Mouse (Mus musculus): Measurements from ENCODE around the gene Gm10134.

Gene Gm10134

GRCm38 (mm10) chr2:28504676-28505075 lies 1.2 kb upstream of the Gm10134 start:
- DNase-seq (ENCODE audit: low spot score in 2 of 2), result peak in 1 of 2 experiments; percentile 55

DNA sequence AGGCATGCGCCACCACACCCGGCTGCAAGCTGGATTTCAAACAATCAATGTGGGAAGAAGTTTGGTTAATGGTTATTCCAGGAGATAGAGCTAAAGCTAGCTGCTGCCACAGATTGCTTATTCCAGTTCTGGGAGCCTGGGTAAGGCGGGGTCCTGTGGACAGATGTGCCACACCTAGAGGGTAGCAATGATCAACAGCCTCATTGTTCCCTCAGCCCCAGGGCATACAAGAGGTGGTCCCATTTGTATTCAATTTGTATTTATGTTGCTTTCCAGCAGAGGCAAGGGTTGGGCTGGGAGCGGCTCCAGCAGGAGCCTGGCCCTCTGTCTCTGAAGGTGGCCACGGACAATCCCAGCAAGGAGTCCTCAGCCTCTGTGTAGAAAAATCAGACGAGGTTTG lies 396 bp downstream of the Gm10134 start:
- DNase-seq (ENCODE audit: low spot score in 2 of 2), result peak in 1 of 2 experiments; percentile 33

DNA sequence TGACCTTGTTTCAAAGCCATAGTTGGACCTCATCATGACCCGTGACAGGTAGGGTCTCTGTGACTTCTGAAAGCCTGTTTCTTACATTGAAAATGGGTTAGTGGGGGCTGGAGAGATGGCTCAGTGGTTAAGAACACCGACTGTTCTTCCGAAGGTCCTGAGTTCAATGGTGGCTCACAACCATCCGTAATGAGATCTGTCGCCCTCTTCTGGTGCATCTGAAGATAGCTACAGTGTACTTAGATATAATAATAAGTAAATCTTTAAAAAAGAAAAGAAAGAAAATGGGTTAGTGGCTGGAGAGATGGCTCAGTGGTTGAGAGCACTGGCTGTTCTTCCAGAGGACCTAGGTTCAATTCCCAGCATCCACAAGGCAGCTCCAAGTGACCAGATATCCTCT lies 5.7 kb downstream of the Gm10134 start:
- peak in 1 of 2 experiments; percentile 52 for DNase-seq (ENCODE audit: low spot score in 2 of 2)

DNA sequence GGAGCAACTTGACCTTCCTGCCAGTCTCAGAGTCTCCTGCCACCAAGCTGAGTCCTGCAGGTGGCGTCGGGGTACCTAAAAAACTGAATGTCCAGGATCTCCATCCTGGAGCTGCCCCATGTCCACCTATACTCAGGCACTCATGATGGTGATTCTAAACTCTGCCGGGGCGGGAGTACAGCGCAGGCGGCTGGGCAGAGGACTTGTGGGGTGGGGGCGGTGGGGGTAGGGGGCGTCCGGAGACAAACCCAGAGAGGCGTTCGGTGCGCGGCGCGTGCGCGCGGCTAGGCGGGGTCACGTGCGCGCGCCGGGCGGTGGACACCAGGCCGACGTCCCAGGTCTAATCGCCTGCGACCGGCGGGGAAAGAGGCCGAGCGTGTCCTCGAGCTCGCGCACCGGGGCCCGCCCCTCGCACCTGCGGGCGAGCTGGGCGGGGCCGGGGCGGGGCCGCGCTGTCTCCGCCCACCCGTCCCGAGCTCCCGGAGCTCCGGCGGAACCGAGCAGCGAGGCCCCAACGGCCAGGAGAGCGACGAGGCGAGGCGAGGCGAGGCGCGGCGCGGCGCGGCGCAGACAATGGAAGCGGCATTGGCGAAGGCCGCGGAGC lies 7.0 kb downstream of the Gm10134 start, which contains the start of gene Ralgds:
TSS of gene Ralgds (plus strand) at position 328 of the 604 bp plus-strand sequence.
- peak in 1 of 2 experiments; percentile 68 for DNase-seq (ENCODE audit: low spot score in 2 of 2)

- DNase-seq (ENCODE audit: low spot score in 2 of 2), result peak in 1 of 2 experiments; percentile 66
Measured at GRCm38 (mm10) chr2:28513431-28514370, 7.8 kb downstream of the Gm10134 start.

GRCm38 (mm10) chr2:28514489-28514888 lies 8.6 kb downstream of the Gm10134 start:
- peak; percentile 79 to 92 for DNase-seq (ENCODE audit: low spot score in 2 of 2)

- DNase-seq (ENCODE audit: low spot score in 2 of 2), result peak; percentile 70 to 92
Measured at GRCm38 (mm10) chr2:28517206-28517909, 11.5 kb downstream of the Gm10134 start.

- no peak for DNase-seq (ENCODE audit: low spot score in 2 of 2)
Measured at GRCm38 (mm10) chr2:28518231-28518630, 12.3 kb downstream of the Gm10134 start.

DNA sequence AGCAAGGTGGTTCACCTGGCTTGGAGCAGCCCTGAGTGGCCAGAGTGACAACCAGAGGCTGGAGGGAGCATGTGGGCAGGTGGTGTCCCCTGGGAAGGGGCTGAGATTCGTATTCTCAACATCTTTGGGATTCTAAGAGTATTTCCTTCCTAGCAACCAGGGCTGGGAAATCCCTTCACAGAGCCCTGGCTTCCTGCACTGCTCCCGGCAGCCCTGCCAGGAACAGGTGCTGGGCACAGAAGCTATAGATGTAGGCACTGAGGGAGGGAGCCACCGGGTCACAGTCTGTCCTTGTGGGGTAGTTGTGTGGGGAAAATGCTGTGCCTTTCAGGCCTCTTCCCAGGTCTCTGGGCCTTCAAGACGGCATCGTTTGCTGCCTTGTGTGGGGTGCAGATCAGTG lies 14.7 kb downstream of the Gm10134 start:
- DNase-seq (ENCODE audit: low spot score in 2 of 2), result no peak

DNA sequence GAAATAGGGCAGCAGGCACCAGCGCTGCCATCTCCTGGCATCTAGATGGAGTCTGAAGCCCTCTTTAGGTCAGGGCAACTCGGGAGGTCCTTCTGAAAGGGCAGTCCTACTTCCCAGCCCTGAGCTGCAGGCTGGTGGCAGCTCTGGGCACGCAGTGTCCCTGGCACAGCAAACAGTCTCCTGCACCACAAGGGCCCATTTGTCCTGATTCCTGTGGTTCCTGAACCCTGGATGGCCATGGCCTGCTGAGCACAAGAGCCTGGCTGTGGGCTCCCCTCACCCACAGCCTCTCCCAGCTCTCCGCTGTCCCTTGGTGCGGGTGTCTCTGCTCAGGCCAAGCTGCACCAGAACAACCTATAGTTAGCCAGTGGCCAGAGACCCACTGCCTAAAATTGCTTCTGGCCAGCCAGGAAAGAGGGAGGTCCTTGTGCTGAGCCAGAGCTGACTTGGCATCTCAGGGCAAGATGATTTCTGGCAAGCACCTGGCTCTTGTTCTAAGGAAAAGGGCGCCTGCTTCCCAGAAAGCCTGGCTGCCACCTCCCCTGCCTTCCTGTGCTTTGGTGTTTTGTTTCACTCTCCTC lies 15.8 kb downstream of the Gm10134 start:
- no peak for DNase-seq (ENCODE audit: low spot score in 2 of 2)

- no peak for DNase-seq (ENCODE audit: low spot score in 2 of 2)
Measured at GRCm38 (mm10) chr2:28522166-28522565, 16.3 kb downstream of the Gm10134 start.

- DNase-seq (ENCODE audit: low spot score in 2 of 2), result peak in 1 of 2 experiments; percentile 56
Measured at GRCm38 (mm10) chr2:28523643-28524117, 17.8 kb downstream of the Gm10134 start.

DNA sequence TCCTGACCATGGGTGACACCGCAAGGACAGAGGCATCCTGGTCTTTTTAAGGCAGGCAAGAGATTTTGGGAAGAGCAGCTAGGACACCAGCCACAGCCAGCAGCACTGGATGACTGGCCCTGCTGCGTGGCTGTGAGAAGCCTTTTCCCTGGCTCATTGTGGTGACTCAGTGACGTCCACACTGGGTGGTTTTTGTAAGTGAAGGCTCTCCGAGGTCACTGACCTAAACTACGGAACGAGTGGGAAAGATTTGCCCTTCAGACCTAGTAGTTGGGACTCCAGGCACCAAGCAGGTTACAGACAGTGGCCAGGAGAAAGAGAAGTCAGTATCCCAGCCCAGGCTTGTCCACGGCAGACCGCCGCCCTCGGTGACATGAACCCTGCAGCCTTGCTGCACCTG lies 18.5 kb downstream of the Gm10134 start:
- DNase-seq (ENCODE audit: low spot score in 2 of 2), result no peak

GRCm38 (mm10) chr2:28525219-28525942 lies 19.5 kb downstream of the Gm10134 start:
- no peak for DNase-seq (ENCODE audit: low spot score in 2 of 2)

- DNase-seq (ENCODE audit: low spot score in 2 of 2), result peak in 1 of 2 experiments; percentile 44
Measured at GRCm38 (mm10) chr2:28525943-28526876, 20.3 kb downstream of the Gm10134 start.

DNA sequence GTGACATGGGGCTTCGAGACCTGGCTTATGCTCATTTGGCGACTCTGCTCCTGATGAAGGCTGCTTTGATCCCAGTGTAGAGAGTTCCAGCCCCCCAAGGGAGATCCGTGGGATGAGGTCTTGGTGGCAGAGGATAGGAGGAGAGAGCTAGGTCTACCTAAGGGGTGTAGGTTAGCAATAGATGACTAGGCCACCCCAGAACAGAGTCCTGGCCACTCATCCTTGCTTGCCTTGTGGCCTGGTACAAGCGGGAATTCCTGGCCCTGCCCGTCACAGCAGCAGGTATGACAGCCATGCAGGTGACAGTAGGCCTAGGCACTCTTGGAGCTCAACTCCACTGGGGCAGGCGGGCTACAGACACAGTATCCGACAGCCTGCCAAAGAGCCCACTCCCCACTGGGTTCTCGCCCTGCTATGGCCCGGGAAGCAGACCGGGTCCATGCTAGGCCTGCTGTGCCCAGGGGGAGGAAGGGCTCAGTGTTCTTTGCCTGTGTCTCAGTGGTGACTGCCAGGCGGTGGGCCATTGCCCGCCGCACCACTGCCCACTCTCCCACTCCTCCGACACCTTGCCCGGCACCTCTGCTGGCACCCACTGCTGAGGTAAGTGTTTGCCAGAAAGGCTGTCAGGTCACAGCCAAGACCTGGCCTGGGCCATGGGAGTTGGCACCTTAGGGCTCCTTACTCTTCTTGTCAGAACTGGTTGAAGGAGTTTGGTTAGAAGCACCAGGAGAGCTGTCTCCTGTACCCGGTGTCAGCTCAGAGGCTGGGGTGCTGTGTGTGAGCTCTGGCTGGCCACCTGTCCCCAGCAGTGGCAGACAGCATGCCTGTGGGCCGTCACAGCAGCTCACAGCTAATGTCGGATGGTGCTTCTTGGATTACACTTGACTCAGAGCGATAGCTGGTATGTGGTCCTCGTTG lies 21.8 kb downstream of the Gm10134 start:
- no peak for DNase-seq (ENCODE audit: low spot score in 2 of 2)

GRCm38 (mm10) chr2:28528354-28528730 lies 22.4 kb downstream of the Gm10134 start:
- no peak for DNase-seq (ENCODE audit: low spot score in 2 of 2)

DNA sequence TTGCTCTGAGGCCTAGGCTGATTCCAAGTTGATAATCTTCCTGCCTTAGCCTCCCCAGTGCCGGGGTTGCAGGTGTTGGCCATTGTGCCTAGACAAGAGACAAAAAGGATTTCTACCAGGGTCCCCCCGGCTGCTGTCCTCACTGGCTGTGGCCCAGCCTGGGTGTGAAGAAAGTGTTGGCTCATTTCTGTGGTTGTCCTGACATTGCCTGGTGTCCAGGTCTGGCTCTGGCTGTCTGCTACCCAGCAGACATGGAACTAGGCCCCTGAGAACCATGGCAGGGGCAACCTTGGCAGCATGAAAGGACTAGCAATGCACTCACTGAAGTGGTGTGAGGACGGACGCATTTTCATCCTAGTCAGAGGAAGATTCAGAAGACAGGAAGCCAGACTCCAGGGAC lies 24.0 kb downstream of the Gm10134 start:
- DNase-seq (ENCODE audit: low spot score in 2 of 2), result no peak

DNA sequence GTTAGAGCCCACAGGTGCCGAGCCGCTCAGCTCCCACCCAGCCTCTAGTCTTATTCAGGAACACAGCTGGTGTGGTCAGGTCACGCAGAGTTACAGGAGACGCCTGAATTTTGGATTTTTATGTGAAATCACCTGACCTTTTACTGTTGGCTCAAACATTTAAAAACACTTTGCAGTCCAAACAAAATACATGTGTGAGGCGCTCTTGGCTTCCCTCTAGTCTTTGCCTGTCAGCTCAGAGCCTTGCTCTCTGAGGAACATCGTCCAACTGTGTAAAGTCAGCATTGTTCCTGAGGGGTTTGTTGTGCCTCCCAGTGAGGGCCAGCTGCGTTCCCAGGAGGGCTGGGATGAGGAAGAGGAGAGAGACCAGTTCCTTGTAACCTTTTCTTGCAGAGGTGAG lies 24.4 kb downstream of the Gm10134 start:
- no peak for DNase-seq (ENCODE audit: low spot score in 2 of 2)

Measured in spleen, postnatal 4 days (tissue).